Mouse (Mus musculus): Measurements from ENCODE around the gene Ndufa3. TPM values are rescaled to one million over a fixed set of nuclear protein-coding genes. Genes with fewer than 3 reads are reported as not detected.

Gene Ndufa3
- total RNA-seq, 1 experiment from 2014 or later, result 641 TPM

DNA sequence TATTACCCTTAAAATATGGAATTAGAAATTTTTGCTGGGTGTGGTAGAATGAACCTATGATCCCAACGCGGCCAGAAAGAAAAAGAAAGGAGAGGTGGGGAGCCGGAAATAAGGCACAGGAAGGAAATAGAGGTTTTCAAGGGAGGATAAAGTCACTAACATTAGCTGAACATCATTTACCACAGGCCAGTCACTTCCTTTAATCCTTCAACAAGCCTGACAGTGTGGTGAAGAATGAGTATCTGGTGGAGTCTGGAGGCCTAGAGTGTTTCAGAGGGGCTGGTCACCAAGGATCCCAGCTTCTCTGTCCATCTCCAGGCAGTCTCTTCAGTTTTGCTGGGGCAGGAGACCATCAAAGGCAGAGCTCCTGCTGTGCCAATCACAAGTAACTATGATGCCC, 6.7 kb upstream of the Ndufa3 start:
- DNase-seq, result no peak

DNA sequence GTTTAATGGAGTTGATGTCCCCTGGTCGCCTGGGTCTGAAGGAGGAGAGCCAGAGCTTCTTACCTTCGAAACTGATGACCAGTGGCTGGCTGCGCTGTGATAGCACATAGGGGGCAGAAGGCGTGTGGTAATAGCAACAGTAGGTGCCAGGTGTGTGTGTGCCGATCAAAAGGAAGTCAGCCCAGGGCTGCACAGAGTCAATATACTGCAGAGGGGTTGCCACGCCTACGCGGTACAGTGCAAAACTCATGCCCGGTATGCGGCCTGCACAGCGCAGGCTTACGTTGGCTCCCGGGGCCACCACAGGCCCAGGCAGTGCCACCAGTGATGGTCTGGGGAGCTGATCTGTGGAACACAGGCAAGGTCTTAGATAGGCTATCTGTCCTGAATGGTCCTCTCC, 6.2 kb upstream of the Ndufa3 start:
- DNase-seq, result no peak

GRCm38 (mm10) chr7:3614021-3614420, 3.2 kb upstream of the Ndufa3 start:
- DNase-seq, result no peak

DNA sequence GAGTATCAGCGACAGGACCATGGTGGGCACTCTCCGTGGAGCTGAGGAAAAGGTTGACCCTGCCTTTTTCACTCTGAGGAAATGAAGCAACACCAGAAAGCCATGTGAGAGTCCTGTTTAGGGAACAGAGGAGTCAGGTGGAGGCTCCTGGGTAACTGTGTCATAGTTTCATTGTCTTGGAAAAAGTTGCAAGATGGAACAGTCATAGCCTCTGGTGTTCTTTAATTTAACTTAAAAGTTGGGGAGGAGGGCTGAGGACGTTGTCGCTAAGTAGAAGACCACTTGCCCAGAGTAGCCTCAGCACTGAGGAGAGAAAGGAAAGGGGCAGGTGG, 1.1 kb upstream of the Ndufa3 start, which contains the start of gene Oscar:
Gene Oscar, minus strand, starts transcription at position 101 of the 332 bp plus-strand sequence.
- DNase-seq, result no peak

GRCm38 (mm10) chr7:3616389-3617241, 558 bp upstream of the Ndufa3 start:
- DNase-seq, result no peak

DNA sequence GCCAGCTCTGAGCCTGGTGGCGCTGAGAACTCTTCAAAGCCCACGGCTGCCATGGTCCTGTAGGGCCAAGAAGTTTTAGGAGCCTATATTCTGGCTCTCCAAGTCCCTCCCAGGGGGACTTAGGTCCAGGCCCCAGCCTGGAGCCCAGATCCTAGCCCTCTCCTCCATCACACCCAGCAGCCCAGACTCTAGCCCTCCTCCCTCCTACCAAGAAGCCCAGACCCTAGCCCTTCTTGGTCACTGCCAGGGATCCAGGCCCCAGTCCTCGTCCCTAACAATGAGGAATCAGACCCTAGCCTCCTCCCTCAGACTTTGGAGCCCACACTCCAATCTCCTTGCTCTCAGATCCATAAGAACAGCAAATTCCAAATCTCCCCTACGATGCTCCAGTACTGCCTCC, 11.9 kb downstream of the Ndufa3 start:
- DNase-seq, result no peak

GRCm38 (mm10) chr7:3629543-3630477, 12.6 kb downstream of the Ndufa3 start, which contains the start of the genes Tfpt and Prpf31:
Gene Tfpt, minus strand, starts transcription at chr7:3629929.
Gene Prpf31, plus strand, starts transcription at chr7:3629985.
- DNase-seq, result peak; percentile 83

GRCm38 (mm10) chr7:3630478-3630815, 13.3 kb downstream of the Ndufa3 start:
- DNase-seq, result no peak

GRCm38 (mm10) chr7:3643412-3643811, 26.2 kb downstream of the Ndufa3 start:
- DNase-seq, result no peak

GRCm38 (mm10) chr7:3643843-3644242, 26.7 kb downstream of the Ndufa3 start:
- DNase-seq, result no peak

DNA sequence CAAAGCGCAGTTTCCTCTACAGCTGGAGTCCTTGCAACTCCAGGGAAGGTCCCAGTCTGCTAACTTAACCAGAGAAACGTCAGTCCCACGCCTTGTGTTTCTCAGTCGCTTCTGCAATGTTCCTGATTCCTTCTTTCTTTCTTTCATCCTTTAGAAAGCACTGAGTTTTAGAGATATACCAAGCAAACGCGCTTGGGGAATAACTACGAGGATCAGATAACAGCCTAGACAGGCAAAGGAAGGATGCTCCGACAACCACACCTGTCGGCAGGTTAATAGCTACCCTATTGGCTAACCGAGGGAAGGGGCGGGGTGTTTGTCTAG, 27.1 kb downstream of the Ndufa3 start:
- peak; percentile 82 for DNase-seq

DNA sequence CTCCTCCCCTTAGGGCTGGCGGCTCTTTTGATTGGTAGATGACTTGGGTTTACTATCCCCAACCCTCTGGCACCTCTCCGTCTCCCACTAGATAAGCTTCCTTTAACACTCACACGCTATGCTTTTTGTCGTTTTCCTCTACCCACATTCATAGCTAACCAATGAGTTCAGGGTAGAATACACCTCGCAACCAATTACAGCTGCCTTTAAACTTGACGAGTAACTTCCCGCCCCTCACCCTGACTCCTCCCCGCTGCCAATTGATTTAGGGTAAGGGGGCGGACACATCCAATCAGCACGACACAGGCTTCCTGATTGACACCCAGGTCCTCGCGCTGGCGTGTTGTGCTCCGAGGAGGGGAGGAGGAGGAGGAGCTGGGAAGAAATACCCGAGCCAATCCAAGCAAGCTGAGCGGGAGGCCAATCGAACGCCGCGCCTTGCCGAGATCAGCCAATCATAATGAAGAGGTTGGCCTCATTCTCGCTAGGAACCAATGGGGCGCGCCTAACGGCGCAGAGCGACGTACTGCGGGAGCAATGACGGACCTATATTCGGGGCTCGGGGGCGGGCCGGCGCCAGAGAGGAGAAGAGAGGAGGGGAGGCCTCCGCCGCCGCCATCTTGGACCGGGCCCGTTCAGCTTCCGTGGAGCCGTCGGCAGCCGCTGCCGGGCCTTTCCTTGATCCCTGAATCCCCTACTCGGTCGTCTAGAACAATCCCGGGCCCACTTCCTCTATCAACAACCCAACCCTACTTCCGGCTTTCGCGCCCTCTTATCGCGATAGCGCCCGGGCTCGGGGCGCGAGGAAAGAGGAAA, 27.7 kb downstream of the Ndufa3 start, which contains the start of gene Cnot3:
Gene Cnot3, plus strand, starts transcription at position 597 of the 816 bp plus-strand sequence.
- peak; percentile 96 for DNase-seq

GRCm38 (mm10) chr7:3645488-3646025, 28.4 kb downstream of the Ndufa3 start:
- DNase-seq, result no peak

GRCm38 (mm10) chr7:3646188-3646587, 29.0 kb downstream of the Ndufa3 start:
- DNase-seq, result no peak

DNA sequence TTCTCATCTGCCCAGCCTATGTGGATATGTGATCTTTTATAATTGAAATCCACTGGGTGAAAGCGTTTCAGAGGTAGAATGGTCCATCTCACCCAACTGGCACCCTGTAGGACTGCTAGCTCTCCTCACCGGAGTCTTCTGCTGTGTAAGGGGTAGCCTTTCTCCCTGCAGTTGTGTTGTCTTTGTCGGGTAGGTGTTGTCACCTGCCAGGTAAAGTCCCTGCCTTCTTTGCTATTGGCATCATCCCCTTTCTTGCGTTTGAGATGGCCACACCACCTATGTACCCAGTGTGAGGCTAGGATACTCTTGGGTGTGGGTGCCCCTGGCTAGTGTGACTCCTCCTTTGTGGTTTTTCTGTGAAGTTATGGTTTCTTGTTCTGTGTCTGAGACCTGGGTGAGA, 29.5 kb downstream of the Ndufa3 start:
- DNase-seq, result no peak

DNA sequence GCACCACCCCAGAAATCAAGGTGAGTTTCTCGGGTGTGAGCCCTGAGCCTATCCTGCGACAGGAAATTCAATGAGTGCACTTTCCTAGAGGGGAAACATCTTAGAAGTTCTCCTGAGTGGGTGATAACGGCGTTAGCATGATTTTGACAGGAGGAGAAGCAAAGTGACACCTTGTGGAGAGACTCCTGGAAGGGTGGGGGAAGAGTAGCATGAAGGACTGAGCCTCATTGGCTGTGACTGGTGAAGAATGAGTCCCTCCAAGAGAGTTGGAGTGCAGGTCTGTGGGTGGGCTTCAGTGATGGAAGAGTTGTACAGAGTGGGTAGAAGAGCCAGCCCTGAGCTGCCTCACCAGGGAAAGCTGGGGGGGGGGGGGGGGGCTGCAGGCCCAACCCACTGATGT, 39.8 kb downstream of the Ndufa3 start:
- no peak for DNase-seq

GRCm38 (mm10) chr7:3658578-3658977, 41.4 kb downstream of the Ndufa3 start:
- no peak for DNase-seq

GRCm38 (mm10) chr7:3664524-3665214, 47.5 kb downstream of the Ndufa3 start:
- DNase-seq, result no peak

- DNase-seq, result peak; percentile 95
Observed at GRCm38 (mm10) chr7:3665215-3666114, 48.3 kb downstream of the Ndufa3 start, which contains the start of gene Leng1. Gene Leng1, minus strand, starts transcription at chr7:3665840.

DNA sequence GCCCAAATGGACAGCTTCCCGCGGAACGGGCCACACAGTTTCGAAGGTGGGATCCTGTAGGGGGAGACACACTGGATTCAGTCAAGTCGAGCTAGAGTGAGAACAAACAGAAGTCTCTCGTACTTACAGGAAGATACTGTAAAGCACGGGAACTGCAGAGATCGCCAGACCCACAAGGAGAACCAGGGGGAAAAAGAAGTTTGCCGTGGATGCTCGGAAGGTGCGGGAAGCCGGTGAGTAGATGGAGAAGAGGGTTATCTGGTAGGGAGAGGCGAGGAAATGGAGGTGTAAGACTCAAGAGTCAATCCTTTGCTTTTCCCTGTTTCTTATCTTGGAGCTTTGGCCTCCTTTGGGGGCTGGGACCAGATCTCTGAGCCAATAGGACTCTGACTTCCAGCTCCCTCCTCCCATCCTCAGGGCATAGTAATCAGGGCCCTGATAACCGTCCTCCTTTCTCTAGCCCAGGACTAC, 49.8 kb downstream of the Ndufa3 start:
- DNase-seq, result no peak
